Comparison of ENCODE assay signal across 8 mouse cellular contexts in genomic region chr2:26481724-26482495, GRCm38 (mm10). TPM values are rescaled to one million over a fixed set of nuclear protein-coding genes. Genes with fewer than 3 reads are reported as not detected.
DNase-seq lines count a peak whose midpoint lies in the region; ATAC-seq lines count a peak whose summit lies in the region.

No protein-coding gene starts in this region.

- intact Hi-C loops in left cerebral cortex, postnatal 14 days (cut with DNase I): no loop called here

- H3K4me3 ChIP-seq in forebrain, embryonic 10.5 days: no peak overlapping the region
- no peak overlapping the region for H3K4me3 ChIP-seq in forebrain, embryonic 16.5 days (replicated peaks; ENCODE audit: low read length)
- no peak overlapping the region for H3K4me3 ChIP-seq in hindbrain, embryonic 11.5 days (ENCODE audit: low read depth, low read length)

- no peak overlapping the region for H3K4me2 ChIP-seq in forebrain, embryonic 16.5 days (ENCODE audit: low read length)
- no peak overlapping the region for H3K4me2 ChIP-seq in hindbrain, embryonic 11.5 days (replicated peaks; ENCODE audit: low read depth, low read length)

- 89% methylated on average over 10 of the region's 10 CpGs for WGBS in forebrain, embryonic 10.5 days
- 81% methylated on average over 10 of the region's 10 CpGs for WGBS in forebrain, embryonic 16.5 days
- 76% methylated on average over 10 of the region's 10 CpGs for WGBS in hindbrain, embryonic 11.5 days

- H3K27ac ChIP-seq in forebrain, embryonic 10.5 days: peak overlapping the region; percentile 97
- no peak overlapping the region for H3K27ac ChIP-seq in forebrain, embryonic 16.5 days (ENCODE audit: low read length)
- H3K27ac ChIP-seq in hindbrain, embryonic 11.5 days (ENCODE audit: low read depth, low read length): peak overlapping the region; percentile 36; the same call in 1 of the 2 replicates

- no peak for ATAC-seq in forebrain, embryonic 16.5 days
- no peak for ATAC-seq in hindbrain, embryonic 11.5 days (ENCODE audit: low FRiP score)

- H3K27me3 ChIP-seq in forebrain, embryonic 10.5 days (ENCODE audit: poor library complexity, severe bottlenecking): no peaks in the 10 kb centered on the region
- no peaks in the 10 kb centered on the region for H3K27me3 ChIP-seq in forebrain, embryonic 16.5 days (replicated peaks; ENCODE audit: control insufficient read depth, insufficient read depth, low read length)
- H3K27me3 ChIP-seq in hindbrain, embryonic 11.5 days (ENCODE audit: control insufficient read depth, insufficient read depth, low read length): no peaks in the 10 kb centered on the region

- H3K4me1 ChIP-seq in forebrain, embryonic 10.5 days: peaks cover 83% of the 10 kb centered on the region
- H3K4me1 ChIP-seq in forebrain, embryonic 16.5 days (replicated peaks; ENCODE audit: control insufficient read depth, insufficient read depth, low read length): peaks cover 53% of the 10 kb centered on the region
- H3K4me1 ChIP-seq in hindbrain, embryonic 11.5 days (replicated peaks; ENCODE audit: control insufficient read depth, insufficient read depth, low read length): peaks cover 46% of the 10 kb centered on the region

- peaks cover 85% of the 10 kb centered on the region for H3K36me3 ChIP-seq in forebrain, embryonic 10.5 days (replicated peaks)
- H3K36me3 ChIP-seq in forebrain, embryonic 16.5 days (ENCODE audit: control insufficient read depth, insufficient read depth): no peaks in the 10 kb centered on the region; the same call in 1 of the 2 replicates
- H3K36me3 ChIP-seq in hindbrain, embryonic 11.5 days (ENCODE audit: control insufficient read depth, insufficient read depth, low read length): peaks cover 40% of the 10 kb centered on the region

- no peaks in the 10 kb centered on the region for H3K9me3 ChIP-seq in forebrain, embryonic 10.5 days
- no peaks in the 10 kb centered on the region for H3K9me3 ChIP-seq in forebrain, embryonic 16.5 days (ENCODE audit: control insufficient read depth, low read length)
- H3K9me3 ChIP-seq in hindbrain, embryonic 11.5 days (ENCODE audit: control insufficient read depth, low read length): no peaks in the 10 kb centered on the region

- no peak for DNase-seq in forebrain, embryonic 10.5 days (ENCODE audit: extremely low spot score, low spot score)
- DNase-seq in hindbrain, embryonic 11.5 days (ENCODE audit: low spot score): no peak
- peak; percentile 92 for DNase-seq in kidney, postnatal 14 days
- peak; percentile 77 for DNase-seq in lung, postnatal 36 days
- DNase-seq in thymus, postnatal 10 days (ENCODE audit: low spot score in 2 of 2): no peak
- DNase-seq in left cerebral cortex, postnatal 14 days (ENCODE audit: low spot score in 2 of 2): no peak
- DNase-seq in gastrocnemius, adult 8-10 months (ENCODE audit: low spot score in 2 of 2): no peak

- H3K9ac ChIP-seq in forebrain, embryonic 16.5 days (replicated peaks; ENCODE audit: low read depth, low read length): no peak overlapping the region
- H3K9ac ChIP-seq in hindbrain, embryonic 11.5 days (ENCODE audit: low read depth, low read length): no peak overlapping the region

RNA-seq across cellular contexts. Expression of gene Notch1, which starts 34.6 kb away (rescaled TPM):
- 25.4 and 26.7 TPM in 2 replicates for polyA plus RNA-seq in forebrain, embryonic 10.5 days (2016; fragmentation: Nextera tagmentation; extraction: Ambion mirVana)
- 20.2 and 23.6 TPM in 2 replicates for polyA plus RNA-seq in forebrain, embryonic 16.5 days (2015; fragmentation: Nextera tagmentation; extraction: Ambion mirVana)
- 48.9 and 66.8 TPM in 2 replicates for polyA plus RNA-seq in hindbrain, embryonic 11.5 days (2014; fragmentation: Nextera tagmentation; extraction: Ambion mirVana)
- 10 to 100 TPM; 23.6 to 27.5 TPM for total RNA-seq in left cerebral cortex, postnatal 14 days (2021)
- total RNA-seq in gastrocnemius, adult 8-10 months (2022): 1 to 10 TPM; 4.9 to 7.0 (median 5.2) TPM

RNA-seq across cellular contexts. Expression of gene Sec16a, which starts 36.9 kb away (rescaled TPM):
- 27.0 and 29.8 TPM in 2 replicates for polyA plus RNA-seq in forebrain, embryonic 10.5 days (2016; fragmentation: Nextera tagmentation; extraction: Ambion mirVana)
- 21.5 and 23.1 TPM in 2 replicates for polyA plus RNA-seq in forebrain, embryonic 16.5 days (2015; fragmentation: Nextera tagmentation; extraction: Ambion mirVana)
- 29.6 and 31.2 TPM in 2 replicates for polyA plus RNA-seq in hindbrain, embryonic 11.5 days (2014; fragmentation: Nextera tagmentation; extraction: Ambion mirVana)
- total RNA-seq in left cerebral cortex, postnatal 14 days (2021): 10 to 100 TPM; 42.3 to 45.5 TPM
- total RNA-seq in gastrocnemius, adult 8-10 months (2022): 10 to 100 TPM; 22.2 to 26.6 (median 24.3) TPM

Comparison
In these comparisons a context has a peak if more than half of its experiments do, and no peak if none do; other contexts are left out.
1. DNase-seq: peak in kidney, postnatal 14 days (single experiment) and lung, postnatal 36 days (single experiment); none in forebrain, embryonic 10.5 days (single experiment), hindbrain, embryonic 11.5 days (single experiment), thymus, postnatal 10 days (0 of 2), left cerebral cortex, postnatal 14 days (0 of 2) and gastrocnemius, adult 8-10 months (0 of 2).